Mouse (Mus musculus) adrenal gland, adult 8-10 months (tissue): Measurements from ENCODE around the gene Zfp574. TPM values are rescaled to one million over a fixed set of nuclear protein-coding genes. Genes with fewer than 3 reads are reported as not detected.

ENCODE experiments used
- DNase-seq: peaks from one replicate; pipeline ENCODE4 v3.0.0; 2022
- total RNA-seq, 4 experiments: library from RNA; stranded (reverse); gene quantifications; 2 replicates each; pipeline ENCODE4 v1.2.4; 2022

Zfp574 gene
- total RNA-seq, 4 experiments from 2014 or later: 20.2 to 25.0 (median 22.1) TPM

DNA sequence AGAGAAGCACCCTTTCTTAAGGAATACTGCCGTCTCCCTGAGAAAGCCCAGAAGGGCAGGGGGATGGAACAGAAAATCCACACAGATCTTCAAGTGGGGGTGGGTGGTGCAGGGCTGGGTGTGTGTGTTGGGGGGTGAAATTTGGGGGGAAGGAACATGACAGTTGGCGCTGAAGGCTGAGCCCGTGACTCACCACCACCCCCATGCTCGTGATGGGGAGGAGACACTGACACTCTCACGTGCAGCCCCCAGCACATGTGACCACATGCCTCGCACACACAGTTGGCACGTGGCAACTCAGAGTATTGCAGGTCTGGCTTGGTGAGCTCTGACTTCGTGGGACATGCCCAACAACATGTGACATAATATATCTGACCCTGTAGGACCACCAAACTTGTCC lies 1.6 kb downstream of the Zfp574 start:
- DNase-seq: no peak

GRCm38 (mm10) chr7:25076296-25076662 lies 3.9 kb downstream of the Zfp574 start:
- no peak for DNase-seq

DNA sequence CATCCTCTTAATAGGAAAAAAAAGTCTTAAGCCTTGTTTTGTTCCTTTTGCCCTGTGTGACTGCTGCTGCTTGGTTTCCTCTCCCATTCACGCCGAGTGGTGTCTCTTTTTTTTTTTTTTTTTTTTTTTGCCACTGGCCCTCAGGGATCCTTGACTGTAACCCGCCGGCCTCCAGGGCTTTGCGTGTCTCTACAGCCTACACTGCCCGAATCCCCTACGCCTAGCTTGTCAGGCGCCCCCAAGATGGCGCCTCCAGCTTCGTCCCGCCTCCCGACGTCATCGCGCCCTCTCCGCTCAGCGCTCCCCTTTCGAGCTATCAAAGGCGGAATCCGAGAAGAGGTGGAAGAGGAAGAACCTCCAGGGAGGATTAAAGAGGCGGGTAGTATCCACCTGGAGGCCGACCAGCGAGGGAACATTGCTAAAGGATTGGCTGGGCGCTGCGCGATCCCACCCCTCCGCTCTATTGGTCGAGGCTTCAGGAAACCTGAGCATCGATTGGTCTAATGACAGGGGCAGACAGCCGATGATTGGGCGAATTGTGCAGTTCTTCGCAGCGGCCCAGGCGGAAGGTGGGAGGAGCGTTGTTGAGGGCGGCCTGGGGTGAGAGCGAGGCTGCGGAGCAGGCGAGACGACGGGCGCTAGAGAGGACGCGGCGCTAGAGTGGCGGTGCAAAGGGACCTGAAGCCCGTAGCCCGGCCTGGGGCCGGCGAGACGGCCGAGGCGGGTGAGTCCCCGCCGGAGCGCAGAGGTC lies 4.5 kb downstream of the Zfp574 start:
- peak; percentile 98 for DNase-seq

DNA sequence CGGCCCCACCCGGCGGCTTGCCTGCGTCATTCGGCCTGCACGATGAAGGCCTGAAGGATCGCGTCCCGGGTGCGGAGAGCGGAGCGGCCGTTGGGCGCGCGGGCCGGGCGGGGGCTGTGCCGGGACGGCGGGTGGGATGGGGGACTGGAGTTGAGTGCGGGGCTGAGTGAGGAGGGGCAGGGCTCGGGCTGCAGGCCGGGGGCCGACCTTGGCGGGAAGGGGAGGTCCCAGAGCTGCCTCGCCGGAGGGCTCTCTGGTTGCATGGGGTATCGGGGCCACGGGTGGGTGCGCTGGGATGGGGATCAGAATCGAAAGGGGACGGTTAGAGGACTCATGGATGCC lies 5.0 kb downstream of the Zfp574 start:
- DNase-seq: peak; percentile 49

- no peak for DNase-seq
These were observed 7.2 kb downstream of the Zfp574 start for GRCm38 (mm10) chr7:25079496-25080026.

DNA sequence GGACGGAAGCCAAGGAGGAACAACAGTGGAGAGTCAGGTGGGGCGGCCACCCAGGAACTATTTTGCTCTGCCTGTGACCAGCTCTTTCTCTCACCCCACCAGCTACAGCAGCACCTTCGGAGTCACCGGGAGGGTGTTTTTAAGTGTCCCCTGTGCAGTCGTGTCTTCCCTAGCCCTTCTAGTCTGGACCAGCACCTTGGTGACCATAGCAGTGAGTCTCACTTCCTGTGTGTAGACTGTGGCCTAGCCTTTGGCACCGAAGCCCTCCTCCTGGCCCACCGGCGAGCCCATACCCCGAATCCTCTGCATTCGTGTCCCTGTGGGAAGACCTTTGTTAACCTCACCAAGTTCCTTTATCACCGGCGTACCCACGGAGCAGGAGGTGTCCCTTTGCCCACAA lies 8.1 kb downstream of the Zfp574 start:
- no peak for DNase-seq

DNA sequence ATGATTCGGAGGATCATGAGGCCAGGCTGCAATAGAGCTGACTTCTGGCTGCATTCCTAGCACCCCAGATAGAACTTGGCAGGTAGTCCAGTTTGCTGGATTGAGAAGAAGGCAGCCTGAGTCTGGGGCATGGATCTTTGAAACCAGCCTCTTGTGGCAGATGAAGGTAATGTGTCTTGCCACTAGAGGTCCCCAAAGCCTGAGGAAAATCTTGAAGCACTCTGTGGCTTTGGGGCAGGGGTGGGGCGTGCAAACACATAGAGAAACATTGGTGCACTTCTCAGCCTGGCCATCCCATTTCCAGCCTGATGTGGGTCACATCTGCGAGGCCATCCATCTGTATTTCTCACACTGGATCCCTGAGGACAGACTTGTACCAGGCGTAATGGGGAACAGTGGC lies 10.1 kb downstream of the Zfp574 start:
- DNase-seq: no peak

- no peak for DNase-seq
These were observed 12.3 kb downstream of the Zfp574 start for GRCm38 (mm10) chr7:25084621-25085020.

DNA sequence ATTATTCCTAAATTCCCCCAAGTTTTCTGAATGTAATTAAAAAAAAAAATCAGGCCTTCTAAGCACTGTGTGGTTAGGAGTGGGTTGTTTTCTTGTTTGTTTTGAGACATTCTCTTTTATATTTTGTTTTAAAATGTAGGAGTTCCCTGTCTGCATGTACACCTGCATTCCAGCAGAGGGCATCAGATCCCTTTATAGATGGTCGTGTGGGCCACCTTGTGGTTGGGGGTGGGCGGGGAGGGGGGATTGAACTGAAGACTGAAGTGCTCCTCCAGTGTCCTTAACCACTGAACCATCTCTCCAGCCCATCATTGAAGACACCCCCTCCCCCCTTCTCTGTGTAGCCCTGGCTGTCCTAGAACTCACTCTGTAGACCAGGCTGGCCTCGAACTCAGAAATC lies 14.3 kb downstream of the Zfp574 start:
- no peak for DNase-seq

DNA sequence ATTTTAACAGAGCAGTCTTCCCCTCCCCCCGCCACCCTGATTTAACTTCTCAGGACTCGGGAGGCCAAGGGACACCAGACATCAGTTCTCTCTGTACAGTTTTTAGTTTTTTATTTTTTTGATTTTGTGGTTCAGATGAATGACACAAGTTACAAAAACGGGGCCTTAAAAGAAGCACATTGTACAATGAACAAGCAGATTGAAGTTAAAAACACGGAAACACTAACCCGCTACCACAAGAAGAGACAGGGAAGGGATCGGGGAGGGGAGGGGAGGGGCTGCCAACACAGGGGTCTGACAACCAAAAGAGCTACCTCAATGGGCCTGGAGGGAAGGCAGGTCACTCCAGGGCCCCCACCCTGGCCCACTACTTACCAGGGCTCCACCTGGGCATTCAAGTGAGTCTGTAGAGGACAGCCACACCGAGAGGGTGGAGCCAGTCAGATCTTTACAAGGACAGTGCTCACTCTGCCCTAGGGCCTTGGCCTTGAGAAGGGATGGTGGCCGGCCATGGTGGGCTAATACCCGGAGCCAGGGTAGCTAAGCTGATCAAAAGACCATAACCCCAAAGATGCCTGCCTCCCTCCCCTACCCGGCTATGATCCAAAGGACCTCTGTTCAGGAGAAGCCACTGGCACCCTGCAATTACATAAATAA lies 15.0 kb downstream of the Zfp574 start:
- DNase-seq: no peak

DNA sequence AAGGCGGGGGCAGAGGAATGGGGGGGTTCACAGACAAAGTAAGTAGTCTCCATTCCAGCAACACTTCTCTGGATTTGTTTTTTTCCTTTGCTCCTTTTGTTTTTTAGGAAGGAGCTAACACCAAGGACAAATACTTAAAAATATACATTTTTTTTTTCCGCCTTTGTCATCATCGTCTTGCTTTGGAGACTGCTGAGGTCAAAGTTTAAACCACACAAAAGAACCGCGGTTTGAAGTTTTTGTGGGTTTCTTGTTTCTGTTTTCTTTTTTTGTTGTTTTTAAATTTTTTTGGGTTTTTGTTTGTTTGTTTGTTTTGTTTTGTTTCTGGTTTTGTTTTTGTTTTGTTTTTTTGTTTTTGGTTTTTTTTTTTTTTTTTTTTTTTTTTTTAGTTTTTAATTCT lies 15.6 kb downstream of the Zfp574 start:
- DNase-seq: no peak

GRCm38 (mm10) chr7:25088531-25088930 lies 16.2 kb downstream of the Zfp574 start:
- DNase-seq: no peak

GRCm38 (mm10) chr7:25088968-25089367 lies 16.6 kb downstream of the Zfp574 start:
- DNase-seq: no peak

DNA sequence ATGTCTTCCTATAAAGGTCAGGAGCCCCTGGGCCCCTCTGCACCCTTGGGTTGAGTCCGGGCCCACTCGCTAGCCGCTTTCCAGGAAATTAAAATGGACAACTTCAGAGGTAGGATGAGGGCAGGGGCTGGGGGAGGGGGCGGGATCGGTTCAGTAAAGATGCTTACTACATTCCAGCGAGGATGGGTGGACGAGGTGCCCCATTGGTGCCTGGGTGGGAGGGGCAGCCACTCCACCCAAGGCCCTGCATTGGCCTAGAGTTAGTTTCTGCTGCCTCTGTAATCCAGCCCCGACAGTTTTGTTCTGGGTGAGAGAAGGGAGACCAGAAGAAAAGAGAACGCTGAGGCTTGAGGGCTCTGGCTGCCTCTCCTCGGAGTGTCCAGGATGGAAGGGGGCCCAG lies 17.5 kb downstream of the Zfp574 start:
- no peak for DNase-seq

DNA sequence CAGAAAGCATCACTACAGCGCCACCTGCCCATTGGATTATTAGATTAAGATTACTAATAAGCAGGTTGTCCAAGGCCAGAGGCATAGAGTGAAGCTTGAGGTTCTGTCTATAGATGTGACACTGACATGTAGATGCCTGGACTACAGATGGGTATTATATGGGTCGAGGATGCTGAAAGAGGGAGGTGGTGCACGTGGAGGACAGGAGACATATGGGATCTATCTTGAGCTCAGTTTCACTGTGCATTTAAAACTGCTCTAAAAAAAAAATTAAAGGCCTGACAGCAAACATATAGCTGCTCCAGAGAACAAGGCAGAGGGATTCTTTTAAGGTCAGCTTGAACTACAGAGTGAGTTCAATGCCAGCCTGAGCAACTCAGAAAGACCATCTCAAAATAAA lies 25.8 kb downstream of the Zfp574 start:
- no peak for DNase-seq

GRCm38 (mm10) chr7:25099581-25099980 lies 27.2 kb downstream of the Zfp574 start:
- DNase-seq: no peak

- DNase-seq: peak; percentile 53
These were observed 33.2 kb downstream of the Zfp574 start for GRCm38 (mm10) chr7:25105411-25106160.

DNA sequence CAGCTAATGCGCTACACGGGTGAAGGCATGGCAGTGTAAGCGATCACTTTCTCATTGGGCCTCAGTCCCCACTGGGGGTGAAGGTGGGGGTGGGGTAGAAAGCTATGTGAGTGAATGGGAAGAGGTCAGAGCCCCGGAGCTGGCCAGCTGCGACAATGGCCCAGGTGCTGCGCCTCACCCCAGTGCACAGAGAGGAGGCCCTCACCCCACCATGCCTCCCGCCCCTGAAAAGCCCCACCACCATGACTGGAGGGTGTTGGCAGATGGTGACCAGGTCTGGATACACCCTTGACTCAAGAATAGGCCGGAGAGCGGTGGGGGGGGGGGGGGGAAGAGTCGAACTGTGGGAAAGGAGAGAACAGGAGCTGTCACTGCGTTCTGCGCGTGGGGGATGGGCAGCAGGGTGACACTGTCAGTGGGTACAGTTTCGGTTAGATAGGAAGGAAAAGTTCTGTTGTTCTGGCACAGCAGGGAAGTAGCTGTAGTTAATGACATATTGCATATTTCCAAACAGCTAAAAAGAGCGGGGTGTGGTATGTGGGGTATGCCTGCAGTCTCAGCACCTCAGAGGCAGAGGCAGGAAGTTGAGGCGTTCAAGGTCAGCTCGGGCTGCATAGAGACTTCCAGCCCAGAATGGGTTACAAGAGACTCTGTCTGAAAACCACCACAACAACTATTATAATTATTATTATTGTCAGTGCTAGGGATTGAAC lies 34.6 kb downstream of the Zfp574 start:
- no peak for DNase-seq

DNA sequence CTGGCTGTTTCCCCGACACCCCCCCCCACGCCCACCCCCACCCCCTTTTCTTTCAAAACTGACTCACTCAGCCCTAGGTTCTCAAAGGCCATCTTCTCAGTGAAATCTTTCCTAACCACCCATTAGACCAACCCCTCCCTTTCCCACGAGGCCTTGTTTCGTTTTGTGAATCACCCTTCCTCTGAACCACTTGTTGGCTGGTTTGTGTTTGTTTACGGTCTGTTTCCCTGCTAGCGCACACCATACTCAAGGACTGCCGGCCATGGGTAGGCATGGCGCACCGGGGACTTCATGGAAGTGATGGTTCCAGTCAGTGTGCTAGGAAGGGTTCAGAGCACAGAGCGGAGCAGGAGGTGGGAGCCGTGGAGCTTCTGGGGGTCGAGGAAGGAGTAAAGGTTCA lies 37.0 kb downstream of the Zfp574 start:
- no peak for DNase-seq

GRCm38 (mm10) chr7:25110336-25110735 lies 38.0 kb downstream of the Zfp574 start:
- DNase-seq: no peak

- DNase-seq: no peak
These were observed 40.0 kb downstream of the Zfp574 start for GRCm38 (mm10) chr7:25112178-25112955.
